Mouse (Mus musculus): Measurements from ENCODE around the gene Prpf18.

Gene Prpf18

GRCm38 (mm10) chr2:4574251-4574650 is 77.7 kb downstream of the Prpf18 start:
- no peak for DNase-seq (ENCODE audit: low spot score)

GRCm38 (mm10) chr2:4573386-4573785 is 78.5 kb downstream of the Prpf18 start:
- DNase-seq (ENCODE audit: low spot score): no peak

GRCm38 (mm10) chr2:4572498-4573263 is 79.2 kb downstream of the Prpf18 start:
- DNase-seq (ENCODE audit: low spot score): no peak

Measured in testis, postnatal 10 days (tissue).